Mouse (Mus musculus) liver, postnatal 0 days (tissue): ENCODE data around the gene Cfap77.

Experiments used
- CTCF ChIP-seq: sonication (generic); IDR thresholded peaks from 2 replicates; pipeline ENCODE4 v1.5.1; 2016; ENCODE audit warnings: antibody characterized with exemption, low read depth
- EP300 ChIP-seq: IDR thresholded peaks from 2 replicates; pipeline ENCODE4 v1.6.1; 2016; ENCODE audit warnings: antibody characterized with exemption, low read depth, mild to moderate bottlenecking

DNA sequence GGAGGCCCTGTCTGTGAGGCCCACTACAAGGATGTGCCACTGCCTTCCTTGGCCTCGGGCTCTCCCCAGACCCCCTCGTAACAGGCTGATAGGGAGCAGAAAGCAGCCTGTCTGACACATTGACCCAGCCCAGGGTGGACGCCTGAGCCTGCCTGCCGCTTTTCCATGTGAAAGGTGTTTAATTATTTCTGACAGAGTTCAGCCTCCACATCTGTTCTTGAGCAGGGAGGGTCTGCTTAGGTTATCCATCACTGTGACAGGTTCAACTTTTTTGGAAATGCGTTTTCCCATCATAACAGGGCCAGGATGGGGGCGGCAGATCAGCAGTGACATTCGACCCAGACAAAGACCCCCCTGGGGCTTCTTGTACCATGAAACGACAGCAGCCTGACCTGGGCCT is 101.9 kb downstream of the Cfap77 start:
- no peak for TF ChIP-seq CTCF
- no peak for TF ChIP-seq EP300
